ENCODE assay signal across 7 mouse cellular contexts in genomic region chrX:38564542-38565175, GRCm38 (mm10). TPM values are rescaled to one million over a fixed set of nuclear protein-coding genes. Genes with fewer than 3 reads are reported as not detected.
A peak's percentile ranks its signal among the peaks of the same experiment; 100 is the strongest.
DNase-seq lines count a peak whose midpoint lies in the region; ATAC-seq and TF ChIP-seq lines count a peak whose summit lies in the region.

No protein-coding gene starts in this region.

- H3K9me3 ChIP-seq in embryonic facial prominence, embryonic 12.5 days, result no peaks in the 10 kb centered on the region
- no peaks in the 10 kb centered on the region for H3K9me3 ChIP-seq in limb, embryonic 12.5 days
- no peaks in the 10 kb centered on the region for H3K9me3 ChIP-seq in midbrain, embryonic 15.5 days

- WGBS in embryonic facial prominence, embryonic 12.5 days, result 20% methylated on average over 49 of the region's 52 CpGs
- under 1% methylated on average over 36 of the region's 52 CpGs for WGBS in kidney, adult 2 months
- WGBS in limb, embryonic 12.5 days, result 17% methylated on average over 48 of the region's 52 CpGs
- 16% methylated on average over 48 of the region's 52 CpGs for WGBS in midbrain, embryonic 15.5 days
- WGBS in spleen, adult 2 months, result 30% methylated on average over 52 of the region's 52 CpGs

- peak overlapping the region; percentile 54 for H3K4me3 ChIP-seq in embryonic facial prominence, embryonic 12.5 days
- peak overlapping the region; percentile 81 for H3K4me3 ChIP-seq in kidney, adult 2 months (ENCODE audit: insufficient read depth, low read depth, low read length)
- H3K4me3 ChIP-seq in limb, embryonic 12.5 days (replicated peaks), result peak overlapping the region; percentile 48
- peak overlapping the region; percentile 59 for H3K4me3 ChIP-seq in midbrain, embryonic 15.5 days
- peak overlapping the region; percentile 80 for H3K4me3 ChIP-seq in spleen, adult 2 months (ENCODE audit: extremely low read depth, insufficient read depth, insufficient read length)

- no peaks in the 10 kb centered on the region for H3K27me3 ChIP-seq in embryonic facial prominence, embryonic 12.5 days
- no peaks in the 10 kb centered on the region for H3K27me3 ChIP-seq in kidney, adult 2 months (replicated peaks; ENCODE audit: control insufficient read depth, insufficient read depth, low read length)
- H3K27me3 ChIP-seq in limb, embryonic 12.5 days, result no peaks in the 10 kb centered on the region
- H3K27me3 ChIP-seq in midbrain, embryonic 15.5 days (replicated peaks), result no peaks in the 10 kb centered on the region
- H3K27me3 ChIP-seq in spleen, adult 2 months (ENCODE audit: control insufficient read depth, insufficient read depth, low read length), result no peaks in the 10 kb centered on the region

- H3K36me3 ChIP-seq in embryonic facial prominence, embryonic 12.5 days, result no peaks in the 10 kb centered on the region
- H3K36me3 ChIP-seq in kidney, adult 2 months (ENCODE audit: control insufficient read depth, insufficient read depth, low read length), result no peaks in the 10 kb centered on the region
- peaks cover 14% of the 10 kb centered on the region for H3K36me3 ChIP-seq in limb, embryonic 12.5 days
- no peaks in the 10 kb centered on the region for H3K36me3 ChIP-seq in midbrain, embryonic 15.5 days (replicated peaks)
- H3K36me3 ChIP-seq in spleen, adult 2 months (ENCODE audit: control insufficient read depth, insufficient read depth, low read length), result no peaks in the 10 kb centered on the region

- peak overlapping the region; percentile 57 for H3K4me2 ChIP-seq in embryonic facial prominence, embryonic 12.5 days (replicated peaks)
- H3K4me2 ChIP-seq in limb, embryonic 12.5 days, result peak overlapping the region; percentile 64
- H3K4me2 ChIP-seq in midbrain, embryonic 15.5 days, result peak overlapping the region; percentile 64

- TF ChIP-seq CTCF in kidney, adult 2 months (conservative IDR thresholded peaks at IDR 0.05; ENCODE audit: insufficient read depth, insufficient read length, low read depth, low read length), result no peak
- no peak for TF ChIP-seq CTCF in spleen, adult 2 months (IDR thresholded peaks at IDR 0.05; ENCODE audit: extremely low read depth, insufficient read depth, insufficient read length, insufficient replicate concordance)

- peak overlapping the region; percentile 95 for H3K27ac ChIP-seq in embryonic facial prominence, embryonic 12.5 days
- H3K27ac ChIP-seq in kidney, adult 2 months (ENCODE audit: insufficient read depth, low read depth, low read length), result peak overlapping the region; percentile 98
- peak overlapping the region; percentile 95 for H3K27ac ChIP-seq in limb, embryonic 12.5 days
- peak overlapping the region; percentile 95 for H3K27ac ChIP-seq in midbrain, embryonic 15.5 days
- peak overlapping the region; percentile 98 for H3K27ac ChIP-seq in spleen, adult 2 months (ENCODE audit: insufficient read depth, low read length)

- H3K4me1 ChIP-seq in embryonic facial prominence, embryonic 12.5 days, result no peaks in the 10 kb centered on the region
- no peaks in the 10 kb centered on the region for H3K4me1 ChIP-seq in kidney, adult 2 months (ENCODE audit: control insufficient read depth, insufficient read depth, low read length)
- no peaks in the 10 kb centered on the region for H3K4me1 ChIP-seq in limb, embryonic 12.5 days (replicated peaks)
- H3K4me1 ChIP-seq in midbrain, embryonic 15.5 days, result peaks cover 5% of the 10 kb centered on the region; the same call in 1 of the 2 replicates
- H3K4me1 ChIP-seq in spleen, adult 2 months (ENCODE audit: control insufficient read depth, insufficient read depth, insufficient read length), result 0 out of 2 replicates have a peak, but pooled peaks cover 2% of the 10 kb centered on the region

- ATAC-seq in embryonic facial prominence, embryonic 12.5 days (ENCODE audit: insufficient number of reproducible peaks, insufficient read depth, low FRiP score, low TSS enrichment), result peak; percentile 93
- ATAC-seq in limb, embryonic 12.5 days (ENCODE audit: insufficient number of reproducible peaks, insufficient read depth, low FRiP score, low TSS enrichment, low read depth), result peak; percentile 93
- ATAC-seq in midbrain, embryonic 15.5 days (replicated peaks), result peak; percentile 97

- H3K9ac ChIP-seq in embryonic facial prominence, embryonic 12.5 days, result peak overlapping the region; percentile 52
- H3K9ac ChIP-seq in limb, embryonic 12.5 days (replicated peaks), result peak overlapping the region; percentile 58
- H3K9ac ChIP-seq in midbrain, embryonic 15.5 days, result peak overlapping the region; percentile 57

- peak; percentile 88 for DNase-seq in adrenal gland, postnatal 25 days
- peak; percentile 89 to 93 for DNase-seq in heart, adult 18-20 months
- peak; percentile 95 for DNase-seq in kidney, adult 2 months
- peak; percentile 72 to 82 for DNase-seq in spleen, adult 2 months (ENCODE audit: low read depth in 1 of 2, low spot score in 2 of 2)

- TF ChIP-seq POLR2A in kidney, adult 2 months (IDR thresholded peaks at IDR 0.05; ENCODE audit: low read depth, low read length), result no peak
- TF ChIP-seq POLR2A in spleen, adult 2 months (IDR thresholded peaks at IDR 0.05; ENCODE audit: low read depth, low read length), result no peak

RNA-seq across cellular contexts. Expression of gene Cul4b, which starts 11.3 kb away (rescaled TPM):
- 38.4 and 46.1 TPM in 2 replicates for total RNA-seq in adrenal gland, postnatal 25 days (2021)
- 46.9 and 48.8 TPM in 2 replicates for polyA plus RNA-seq in embryonic facial prominence, embryonic 12.5 days (2016; fragmentation: Nextera tagmentation; extraction: Ambion mirVana)
- 10 to 100 TPM; 12.1 to 13.4 TPM for total RNA-seq in heart, adult 18-20 months (2021)
- polyA plus RNA-seq in kidney, adult 2 months (2012; rRNA removed), result 6.4 and 6.5 TPM in 2 replicates
- polyA plus RNA-seq in limb, embryonic 12.5 days (2016; fragmentation: Nextera tagmentation; extraction: Ambion mirVana), result 45.7 and 52.9 TPM in 2 replicates
- 14.3 and 16.2 TPM in 2 replicates for polyA plus RNA-seq in midbrain, embryonic 15.5 days (2015; fragmentation: Nextera tagmentation; extraction: Ambion mirVana)
- 2.8 and 2.9 TPM in 2 replicates for polyA plus RNA-seq in spleen, adult 2 months (2012; rRNA removed)

RNA-seq across cellular contexts. Expression of gene Mcts1, which starts 35.7 kb away (rescaled TPM):
- 85.1 and 86.4 TPM in 2 replicates for total RNA-seq in adrenal gland, postnatal 25 days (2021)
- 94.7 and 94.9 TPM in 2 replicates for polyA plus RNA-seq in embryonic facial prominence, embryonic 12.5 days (2016; fragmentation: Nextera tagmentation; extraction: Ambion mirVana)
- 10 to 100 TPM; 38.2 to 44.1 TPM for total RNA-seq in heart, adult 18-20 months (2021)
- polyA plus RNA-seq in kidney, adult 2 months (2012; rRNA removed), result 10.7 and 13.5 TPM in 2 replicates
- 86.0 and 87.4 TPM in 2 replicates for polyA plus RNA-seq in limb, embryonic 12.5 days (2016; fragmentation: Nextera tagmentation; extraction: Ambion mirVana)
- polyA plus RNA-seq in midbrain, embryonic 15.5 days (2015; fragmentation: Nextera tagmentation; extraction: Ambion mirVana), result 143 and 168 TPM in 2 replicates
- 2.2 and 3.4 TPM in 2 replicates for polyA plus RNA-seq in spleen, adult 2 months (2012; rRNA removed)

Comparison
In these comparisons a context has a peak if more than half of its experiments do, and no peak if none do; other contexts are left out.
1. Peak in every context shown above with its lines: DNase-seq, ATAC-seq, H3K4me3 ChIP-seq and H3K27ac ChIP-seq.